Mouse (Mus musculus) embryonic facial prominence, embryonic 15.5 days (tissue): ENCODE measurements around the gene Atxn10. TPM values are rescaled to one million over a fixed set of nuclear protein-coding genes. Genes with fewer than 3 reads are reported as not detected.

Experiments used
- ATAC-seq: fragments of 200-750 bp; cut with Nextera tagmentation; 2 replicates; pipeline ENCODE4 v1.8.0; 2017; ENCODE audit warnings: low read depth, moderate TSS enrichment; ENCODE audit not compliant: insufficient number of reproducible peaks, low FRiP score, low TSS enrichment
- H3K27ac ChIP-seq: fragments of 300-500 bp; sonication (generic); replicated peaks from 2 replicates; pipeline ENCODE4 v1.5.1; 2015; ENCODE audit warnings: mild to moderate bottlenecking, inconsistent platforms
- H3K27me3 ChIP-seq: fragments of 300-500 bp; sonication (generic); 2 replicates; pipeline ENCODE4 v1.6.1; 2015; ENCODE audit warnings: inconsistent platforms
- H3K36me3 ChIP-seq: fragments of 300-500 bp; sonication (generic); 2 replicates; pipeline ENCODE4 v1.6.1; 2015; ENCODE audit warnings: mild to moderate bottlenecking, inconsistent platforms
- H3K4me1 ChIP-seq: fragments of 300-500 bp; sonication (generic); 2 replicates; pipeline ENCODE4 v1.6.1; 2015; ENCODE audit warnings: inconsistent platforms
- H3K4me2 ChIP-seq: fragments of 300-500 bp; sonication (generic); replicated peaks from 2 replicates; pipeline ENCODE4 v1.6.1; 2015; ENCODE audit warnings: mild to moderate bottlenecking, inconsistent platforms
- H3K4me3 ChIP-seq: fragments of 300-500 bp; sonication (generic); replicated peaks from 2 replicates; pipeline ENCODE4 v1.5.1; 2015; ENCODE audit warnings: mild to moderate bottlenecking, inconsistent platforms
- H3K9ac ChIP-seq: fragments of 300-500 bp; sonication (generic); 2 replicates; pipeline ENCODE4 v1.6.1; 2015; ENCODE audit warnings: inconsistent platforms
- H3K9me3 ChIP-seq: fragments of 300-500 bp; sonication (generic); replicated peaks from 2 replicates; pipeline ENCODE4 v1.6.1; 2016; ENCODE audit warnings: inconsistent platforms
- WGBS: fragments of 180-500 bp; shearing (Covaris S2); methylation state at CpG from one replicate; pipeline ENCODE4 v1.1.7; 2015; 5-methylcytosine and 5-hydroxymethylcytosine counted together
- polyA plus RNA-seq: library from polyadenylated mRNA; unstranded; fragments of >200 nt; fragmentation: Nextera tagmentation; extraction: Ambion mirVana; gene quantifications from 2 replicates; pipeline ENCODE4 v1.2.1, GENCODE M21; 2015

The Atxn10 gene
- polyA plus RNA-seq, 1 experiment from 2014 or later = 269 TPM

GRCm38 (mm10) chr15:85336301-85336991 is 401 bp downstream of the Atxn10 start:
- Histone ChIP-seq H3K36me3 (no peaks in the 10 kb centered on the region), H3K4me1 (peaks cover 9% of the 10 kb centered on the region), H3K9me3 (no peaks in the 10 kb centered on the region), H3K9ac (peak overlapping the region; percentile 87), H3K4me3 (peak overlapping the region; percentile 97), H3K4me2 (peak overlapping the region; percentile 71), H3K27ac (peak overlapping the region; percentile 96), H3K27me3 (no peaks in the 10 kb centered on the region)
- peak; percentile 90 for ATAC-seq
- under 1% methylated on average over 54 of the region's 54 CpGs for WGBS

- H3K4me3 ChIP-seq = peak overlapping the region; percentile 97
- ATAC-seq = no peak
- H3K4me2 ChIP-seq = peak overlapping the region; percentile 71
- H3K27ac ChIP-seq = peak overlapping the region; percentile 96
- 43% methylated on average over 9 of the region's 9 CpGs for WGBS
- H3K9me3 ChIP-seq = no peaks in the 10 kb centered on the region
- peak overlapping the region; percentile 87 for H3K9ac ChIP-seq
- H3K27me3 ChIP-seq = no peaks in the 10 kb centered on the region
- H3K36me3 ChIP-seq = no peaks in the 10 kb centered on the region
- peaks cover 9% of the 10 kb centered on the region for H3K4me1 ChIP-seq
Measured at GRCm38 (mm10) chr15:85337219-85337618, 1.2 kb downstream of the Atxn10 start.

GRCm38 (mm10) chr15:85337979-85338378 is 1.9 kb downstream of the Atxn10 start:
- Histone ChIP-seq H3K9me3 (no peaks in the 10 kb centered on the region), H3K4me2 (no peak overlapping the region), H3K27me3 (no peaks in the 10 kb centered on the region), H3K4me3 (no peak overlapping the region), H3K4me1 (peaks cover 9% of the 10 kb centered on the region), H3K36me3 (no peaks in the 10 kb centered on the region), H3K27ac (no peak overlapping the region), H3K9ac (no peak overlapping the region)
- 94% methylated on average over 5 of the region's 5 CpGs for WGBS
- no peak for ATAC-seq

- Histone ChIP-seq H3K4me2 (no peak overlapping the region), H3K27ac (no peak overlapping the region), H3K9ac (no peak overlapping the region), H3K9me3 (no peaks in the 10 kb centered on the region), H3K36me3 (peaks cover 4% of the 10 kb centered on the region; the same call in 1 of the 2 replicates), H3K4me3 (no peak overlapping the region), H3K27me3 (no peaks in the 10 kb centered on the region), H3K4me1 (peaks cover 2% of the 10 kb centered on the region)
- ATAC-seq = no peak
- 85% methylated on average over 2 of the region's 2 CpGs for WGBS
Measured at GRCm38 (mm10) chr15:85342246-85342645, 6.2 kb downstream of the Atxn10 start.

- no peak overlapping the region for H3K27ac ChIP-seq
- H3K4me2 ChIP-seq = no peak overlapping the region
- no peaks in the 10 kb centered on the region for H3K4me1 ChIP-seq
- peaks cover 4% of the 10 kb centered on the region; the same call in 1 of the 2 replicates for H3K36me3 ChIP-seq
- no peaks in the 10 kb centered on the region for H3K9me3 ChIP-seq
- H3K4me3 ChIP-seq = no peak overlapping the region
- no peaks in the 10 kb centered on the region for H3K27me3 ChIP-seq
- 76% methylated on average over 2 of the region's 2 CpGs for WGBS
- ATAC-seq = no peak
- H3K9ac ChIP-seq = no peak overlapping the region
Measured at GRCm38 (mm10) chr15:85344673-85345072, 8.6 kb downstream of the Atxn10 start.

GRCm38 (mm10) chr15:85347058-85347700 is 11.1 kb downstream of the Atxn10 start:
- no peak overlapping the region for H3K4me3 ChIP-seq
- no peaks in the 10 kb centered on the region for H3K27me3 ChIP-seq
- H3K4me2 ChIP-seq = no peak overlapping the region
- no peak for ATAC-seq
- H3K4me1 ChIP-seq = no peaks in the 10 kb centered on the region
- 75% methylated on average over 6 of the region's 6 CpGs for WGBS
- peaks cover 4% of the 10 kb centered on the region; the same call in 1 of the 2 replicates for H3K36me3 ChIP-seq
- H3K9ac ChIP-seq = no peak overlapping the region
- H3K27ac ChIP-seq = no peak overlapping the region
- H3K9me3 ChIP-seq = no peaks in the 10 kb centered on the region

GRCm38 (mm10) chr15:85350144-85350543 is 14.1 kb downstream of the Atxn10 start:
- H3K27me3 ChIP-seq = no peaks in the 10 kb centered on the region

GRCm38 (mm10) chr15:85354060-85354459 is 18.0 kb downstream of the Atxn10 start:
- 85% methylated on average over 9 of the region's 9 CpGs for WGBS
- Histone ChIP-seq H3K27me3 (no peaks in the 10 kb centered on the region), H3K4me1 (peaks cover 15% of the 10 kb centered on the region), H3K36me3 (no peaks in the 10 kb centered on the region), H3K9ac (no peak overlapping the region), H3K4me3 (no peak overlapping the region), H3K9me3 (no peaks in the 10 kb centered on the region), H3K27ac (no peak overlapping the region), H3K4me2 (no peak overlapping the region)
- ATAC-seq = no peak

More at GRCm38 (mm10) chr15:85350144-85350543, 14.1 kb downstream of the Atxn10 start:
- no peak for ATAC-seq
- peaks cover 4% of the 10 kb centered on the region; the same call in 1 of the 2 replicates for H3K36me3 ChIP-seq
- WGBS = 91% methylated on average over 2 of the region's 2 CpGs
- H3K4me1 ChIP-seq = no peaks in the 10 kb centered on the region
- H3K4me2 ChIP-seq = no peak overlapping the region
- H3K9ac ChIP-seq = no peak overlapping the region
- H3K9me3 ChIP-seq = no peaks in the 10 kb centered on the region
- no peak overlapping the region for H3K4me3 ChIP-seq
- H3K27ac ChIP-seq = no peak overlapping the region

- H3K27me3 ChIP-seq = no peaks in the 10 kb centered on the region
- no peak for ATAC-seq
- 42% methylated on average over 6 of the region's 6 CpGs for WGBS
- H3K4me2 ChIP-seq = no peak overlapping the region
- H3K4me1 ChIP-seq = peaks cover 18% of the 10 kb centered on the region
- no peak overlapping the region for H3K27ac ChIP-seq
- no peak overlapping the region for H3K9ac ChIP-seq
- H3K9me3 ChIP-seq = no peaks in the 10 kb centered on the region
- H3K36me3 ChIP-seq = peaks cover 10% of the 10 kb centered on the region
- H3K4me3 ChIP-seq = no peak overlapping the region
Measured at GRCm38 (mm10) chr15:85356112-85356511, 20.1 kb downstream of the Atxn10 start.

GRCm38 (mm10) chr15:85357465-85358225 is 21.6 kb downstream of the Atxn10 start:
- Histone ChIP-seq H3K4me2 (no peak overlapping the region), H3K27ac (no peak overlapping the region), H3K4me3 (no peak overlapping the region), H3K9ac (no peak overlapping the region), H3K9me3 (no peaks in the 10 kb centered on the region), H3K36me3 (peaks cover 24% of the 10 kb centered on the region), H3K27me3 (no peaks in the 10 kb centered on the region), H3K4me1 (peaks cover 18% of the 10 kb centered on the region)
- ATAC-seq = no peak
- WGBS = 88% methylated on average over 4 of the region's 4 CpGs

- Histone ChIP-seq H3K36me3 (peaks cover 40% of the 10 kb centered on the region), H3K9ac (no peak overlapping the region)
Measured at GRCm38 (mm10) chr15:85359483-85359882, 23.4 kb downstream of the Atxn10 start.

More at GRCm38 (mm10) chr15:85359483-85359882, 23.4 kb downstream of the Atxn10 start:
- no peak for ATAC-seq
- H3K4me1 ChIP-seq = peaks cover 18% of the 10 kb centered on the region
- 23% methylated on average over 2 of the region's 2 CpGs for WGBS
- no peaks in the 10 kb centered on the region for H3K9me3 ChIP-seq
- no peak overlapping the region for H3K27ac ChIP-seq
- H3K27me3 ChIP-seq = no peaks in the 10 kb centered on the region
- no peak overlapping the region for H3K4me2 ChIP-seq
- H3K4me3 ChIP-seq = no peak overlapping the region
